Mouse (Mus musculus) CH12.LX (cell line): ENCODE data around the gene Ficd.

Source experiments
- BHLHE40 ChIP-seq: IDR thresholded peaks from 2 replicates; pipeline ENCODE4 v1.6.1; 2011; ENCODE audit warnings: mild to moderate bottlenecking, low read depth, low read length, improper control_type of control experiment
- CTCF ChIP-seq, 2 experiments: IDR thresholded peaks in 1 of 2; conservative IDR thresholded peaks in 1 of 2; 2 replicates each; pipeline ENCODE4 v1.5.1; 2011 to 2012; ENCODE audit warnings: low read depth in 2 of 2, low read length in 2 of 2, improper control_type of control experiment in 1 of 2, inconsistent platforms in 1 of 2, mild to moderate bottlenecking in 1 of 2, moderate library complexity in 1 of 2
- E2F4 ChIP-seq: IDR thresholded peaks from 2 replicates; pipeline ENCODE4 v1.6.1; 2011; ENCODE audit warnings: low read depth, low read length, improper control_type of control experiment; ENCODE audit not compliant: insufficient replicate concordance
- ELF1 ChIP-seq: IDR thresholded peaks from 2 replicates; pipeline ENCODE4 v1.6.1; 2014; ENCODE audit warnings: low read depth, mild to moderate bottlenecking, inconsistent platforms, low read length, improper control_type of control experiment
- EP300 ChIP-seq: IDR thresholded peaks from 2 replicates; pipeline ENCODE4 v1.6.1; 2011; ENCODE audit warnings: low read length, improper control_type of control experiment
- MAX ChIP-seq: IDR thresholded peaks from 2 replicates; pipeline ENCODE4 v1.6.1; 2011; ENCODE audit warnings: low read length, improper control_type of control experiment
- MEF2A ChIP-seq: IDR thresholded peaks from 2 replicates; pipeline ENCODE4 v1.6.1; 2014; ENCODE audit warnings: low read depth, mild to moderate bottlenecking, inconsistent platforms, low read length, improper control_type of control experiment, borderline replicate concordance
- MYC ChIP-seq: IDR thresholded peaks from 2 replicates; pipeline ENCODE4 v1.6.1; 2011; ENCODE audit warnings: low read depth, mild to moderate bottlenecking, improper control_type of control experiment, low read length
- NRF1 ChIP-seq: IDR thresholded peaks from 2 replicates; pipeline ENCODE4 v1.6.1; 2014; ENCODE audit warnings: low read depth, mild to moderate bottlenecking, inconsistent platforms, low read length, improper control_type of control experiment, moderate library complexity
- POLR2A ChIP-seq: IDR thresholded peaks from 2 replicates; pipeline ENCODE4 v1.6.1; 2011; ENCODE audit warnings: low read depth, mild to moderate bottlenecking, improper control_type of control experiment, low read length
- POLR2AphosphoS2 ChIP-seq: IDR thresholded peaks from 2 replicates; pipeline ENCODE4 v1.6.1; 2011; ENCODE audit warnings: low read depth, low read length, improper control_type of control experiment
- ZC3H11A ChIP-seq: IDR thresholded peaks from 2 replicates; pipeline ENCODE4 v1.6.1; 2012; ENCODE audit warnings: low read depth, mild to moderate bottlenecking, inconsistent platforms, low read length, improper control_type of control experiment
- ZKSCAN1 ChIP-seq: IDR thresholded peaks from 2 replicates; pipeline ENCODE4 v1.6.1; 2012; ENCODE audit warnings: low read depth, inconsistent platforms, low read length, improper control_type of control experiment, borderline replicate concordance

DNA sequence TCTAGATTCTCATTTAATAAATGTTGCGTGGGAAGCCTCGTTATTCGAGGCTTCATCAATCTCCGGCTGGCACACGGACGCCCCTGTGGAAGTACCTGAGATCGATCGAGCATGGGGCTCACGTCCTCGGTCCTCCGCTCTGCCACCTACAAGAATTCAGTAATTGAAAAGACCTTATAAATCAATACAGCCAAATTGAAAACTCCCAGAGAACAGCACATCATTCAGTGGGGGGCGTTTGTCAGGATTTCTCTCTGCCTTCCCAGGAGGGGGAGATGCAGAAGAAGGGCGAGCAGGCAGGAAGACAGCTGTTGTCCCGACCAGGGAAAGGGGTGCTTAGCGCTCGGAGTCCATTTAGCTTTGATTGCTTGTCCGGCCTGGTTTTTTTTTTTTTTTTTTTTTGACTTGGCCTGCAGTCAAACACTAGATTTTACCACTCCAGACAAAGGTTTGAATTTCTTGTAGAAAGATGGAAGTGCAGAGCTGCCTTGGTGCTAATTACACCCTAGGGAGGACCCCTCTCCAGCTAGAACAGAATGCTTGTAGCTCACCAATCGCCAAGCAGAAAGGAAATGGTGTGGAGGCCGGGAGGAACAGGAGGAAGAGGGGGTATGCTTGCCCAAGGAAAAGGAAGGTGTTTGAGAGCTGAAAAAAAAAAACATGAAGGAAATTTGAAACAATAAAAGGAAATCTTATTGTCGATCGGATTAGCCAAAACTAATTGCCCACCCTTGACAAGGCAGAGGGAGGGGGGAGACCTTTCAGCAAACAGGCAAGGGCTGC, 31.6 kb upstream of the Ficd start:
- TF ChIP-seq POLR2A = no peak
- TF ChIP-seq MYC = no peak
- TF ChIP-seq CTCF (conservative IDR thresholded peaks at IDR 0.05 in 1 of 2, IDR thresholded peaks at IDR 0.05 in 1 of 2; ENCODE audit: low read depth in 2 of 2, low read length in 2 of 2) = no peak
- no peak for TF ChIP-seq NRF1
- TF ChIP-seq MAX = no peak
- TF ChIP-seq E2F4 = no peak
- no peak for TF ChIP-seq ZKSCAN1
- TF ChIP-seq EP300 = no peak
- TF ChIP-seq POLR2AphosphoS2 = no peak
- TF ChIP-seq MEF2A = no peak
- TF ChIP-seq ELF1 = no peak
- TF ChIP-seq BHLHE40 = no peak
- no peak for TF ChIP-seq ZC3H11A
